Comparison of ENCODE assay signal across 8 mouse cellular contexts in genomic region chr9:65293973-65294715, GRCm38 (mm10). TPM values are rescaled to one million over a fixed set of nuclear protein-coding genes. Genes with fewer than 3 reads are reported as not detected.
DNase-seq lines count a peak whose midpoint lies in the region; ATAC-seq and TF ChIP-seq lines count a peak whose summit lies in the region.

Gene Clpx (plus strand): TSS chr9:65294260.

- no peak for TF ChIP-seq POLR2A in bone marrow macrophage, adult 2 months (IDR thresholded peaks at IDR 0.05; ENCODE audit: borderline replicate concordance, low read depth, low read length)
- peak; percentile 94 for TF ChIP-seq POLR2A in embryonic fibroblast, embryonic 13.5 days (IDR thresholded peaks at IDR 0.05; ENCODE audit: low read depth, low read length)

- under 1% methylated on average over 71 of the region's 71 CpGs for WGBS in kidney, embryonic 14.5 days
- WGBS in limb, embryonic 15.5 days: under 1% methylated on average over 70 of the region's 71 CpGs

- H3K4me2 ChIP-seq in kidney, embryonic 14.5 days (replicated peaks; ENCODE audit: low read depth, low read length): peak within 1 kb of the TSS; percentile 59
- H3K4me2 ChIP-seq in limb, embryonic 15.5 days: peak within 1 kb of the TSS; percentile 74

- H3K9me3 ChIP-seq in kidney, embryonic 14.5 days (ENCODE audit: control insufficient read depth, low read length): no peaks in the 10 kb centered on the region
- no peaks in the 10 kb centered on the region for H3K9me3 ChIP-seq in limb, embryonic 15.5 days

- no peak for TF ChIP-seq CTCF in bone marrow macrophage, adult 2 months (IDR thresholded peaks at IDR 0.05; ENCODE audit: low read depth, low read length)
- no peak for TF ChIP-seq CTCF in embryonic fibroblast, embryonic 13.5 days (IDR thresholded peaks at IDR 0.05; ENCODE audit: borderline replicate concordance, insufficient read depth, low read length)

- no peaks in the 10 kb centered on the region for H3K27me3 ChIP-seq in kidney, embryonic 14.5 days (ENCODE audit: control insufficient read depth, insufficient read depth, low read length)
- H3K27me3 ChIP-seq in limb, embryonic 15.5 days: no peaks in the 10 kb centered on the region

- peak; percentile 99 for ATAC-seq in kidney, embryonic 14.5 days (ENCODE audit: low FRiP score, low TSS enrichment)
- ATAC-seq in limb, embryonic 15.5 days (ENCODE audit: insufficient number of reproducible peaks, low FRiP score, low TSS enrichment, low read depth): peak; percentile 99

- peak; percentile 99 for DNase-seq in A20 (ENCODE audit: low read depth, low spot score)
- peak; percentile 98 for DNase-seq in heart, adult 9 months (ENCODE audit: low spot score in 2 of 2)
- peak; percentile 87 to 94 for DNase-seq in monocyte, adult 2 months (ENCODE audit: low read depth in 1 of 2, low spot score in 2 of 2)
- peak; percentile 96 to 99 for DNase-seq in spleen, postnatal 36 days (ENCODE audit: low spot score in 2 of 2)

- H3K9ac ChIP-seq in kidney, embryonic 14.5 days (ENCODE audit: low read depth, low read length): peak within 1 kb of the TSS; percentile 93
- peak within 1 kb of the TSS; percentile 92 for H3K9ac ChIP-seq in limb, embryonic 15.5 days

- H3K27ac ChIP-seq in bone marrow macrophage, adult 2 months (ENCODE audit: insufficient read depth, low read depth, low read length): peak within 1 kb of the TSS; percentile 78
- peak within 1 kb of the TSS; percentile 93 for H3K27ac ChIP-seq in embryonic fibroblast, embryonic 13.5 days (ENCODE audit: insufficient read depth, low read length)
- peak within 1 kb of the TSS; percentile 71; the same call in 1 of the 2 replicates for H3K27ac ChIP-seq in kidney, embryonic 14.5 days (ENCODE audit: low read depth, low read length)
- H3K27ac ChIP-seq in limb, embryonic 15.5 days: peak within 1 kb of the TSS; percentile 95

- peaks cover 6% of the 10 kb centered on the region for H3K4me1 ChIP-seq in bone marrow macrophage, adult 2 months (ENCODE audit: control insufficient read depth, insufficient read depth, low read length)
- peaks cover 5% of the 10 kb centered on the region for H3K4me1 ChIP-seq in embryonic fibroblast, embryonic 13.5 days (ENCODE audit: control insufficient read depth, insufficient read depth, low read length)
- peaks cover 7% of the 10 kb centered on the region for H3K4me1 ChIP-seq in kidney, embryonic 14.5 days (ENCODE audit: control insufficient read depth, insufficient read depth, low read length)
- H3K4me1 ChIP-seq in limb, embryonic 15.5 days: peaks cover 15% of the 10 kb centered on the region

- H3K36me3 ChIP-seq in kidney, embryonic 14.5 days (ENCODE audit: control insufficient read depth, insufficient read depth, low read length): peaks cover 12% of the 10 kb centered on the region
- peaks cover 6% of the 10 kb centered on the region; the same call in 1 of the 2 replicates for H3K36me3 ChIP-seq in limb, embryonic 15.5 days

- H3K4me3 ChIP-seq in bone marrow macrophage, adult 2 months (ENCODE audit: insufficient read depth, low read length): peak within 1 kb of the TSS; percentile 90
- H3K4me3 ChIP-seq in embryonic fibroblast, embryonic 13.5 days (ENCODE audit: insufficient read depth, low read length): peak within 1 kb of the TSS; percentile 99
- peak within 1 kb of the TSS; percentile 97 for H3K4me3 ChIP-seq in kidney, embryonic 14.5 days (ENCODE audit: low read length)
- H3K4me3 ChIP-seq in limb, embryonic 15.5 days: peak within 1 kb of the TSS; percentile 92

RNA-seq across cellular contexts. Expression of gene Clpx, which starts in this region (rescaled TPM):
- 19.2 and 20.8 TPM in 2 replicates for polyA plus RNA-seq in bone marrow macrophage, adult 2 months (2012; ENCODE audit: insufficient read depth, insufficient read length, missing spikeins)
- 25.8 and 35.4 TPM in 2 replicates for polyA plus RNA-seq in embryonic fibroblast, embryonic 13.5 days (2011; ENCODE audit: insufficient read length, low read depth, missing spikeins)
- 38.9 and 51.1 TPM in 2 replicates for polyA plus RNA-seq in kidney, embryonic 14.5 days (2014; fragmentation: Nextera tagmentation; extraction: Ambion mirVana)
- polyA plus RNA-seq in limb, embryonic 15.5 days (2015; fragmentation: Nextera tagmentation; extraction: Ambion mirVana): 54.2 and 55.3 TPM in 2 replicates

Comparison
In these comparisons a context has a peak if more than half of its experiments do, and no peak if none do; other contexts are left out.
1. Peak in every context shown above with its lines: DNase-seq, ATAC-seq, H3K4me3 ChIP-seq and H3K27ac ChIP-seq.